Mouse (Mus musculus): ENCODE results near the gene Hmg20b.

- TF ChIP-seq CTCF (conservative IDR thresholded peaks at IDR 0.05; ENCODE audit: insufficient read depth, insufficient read length, low read depth, low read length) (no peak), POLR2A (IDR thresholded peaks at IDR 0.05; ENCODE audit: low read depth, low read length) (no peak)
Measured at GRCm38 (mm10) chr10:81396749-81397148, 46.5 kb upstream of the Hmg20b start.

Data from kidney, adult 2 months (tissue).